Mouse (Mus musculus): ENCODE measurements around the gene Adra1b. TPM values are rescaled to one million over a fixed set of nuclear protein-coding genes. Genes with fewer than 3 reads are reported as not detected.

Adra1b gene
- 0.92 and 1.4 TPM in 2 replicates for polyA plus RNA-seq (2015; fragmentation: Nextera tagmentation; extraction: Ambion mirVana)

GRCm38 (mm10) chr11:43901051-43901654 lies at the start of gene Adra1b:
Gene Adra1b (minus strand): TSS chr11:43901210.
- no peaks in the 10 kb centered on the region for H3K36me3 ChIP-seq
- no peak within 1 kb of the TSS for H3K4me3 ChIP-seq
- 90% methylated on average over 6 of the region's 6 CpGs for WGBS
- no peak for ATAC-seq (replicated peaks)
- H3K9me3 ChIP-seq = no peaks in the 10 kb centered on the region
- H3K9ac ChIP-seq (replicated peaks) = no peak within 1 kb of the TSS
- H3K4me2 ChIP-seq (replicated peaks) = no peak within 1 kb of the TSS
- H3K4me1 ChIP-seq = no peaks in the 10 kb centered on the region
- no peak within 1 kb of the TSS for H3K27ac ChIP-seq (replicated peaks)
- no peaks in the 10 kb centered on the region for H3K27me3 ChIP-seq

- no peak overlapping the region for H3K4me3 ChIP-seq
- ATAC-seq (replicated peaks) = no peak
- no peaks in the 10 kb centered on the region for H3K36me3 ChIP-seq
- no peaks in the 10 kb centered on the region for H3K9me3 ChIP-seq
- H3K4me1 ChIP-seq = no peaks in the 10 kb centered on the region
- WGBS = 71% methylated on average over 1 of the region's 1 CpGs
- H3K27ac ChIP-seq (replicated peaks) = no peak overlapping the region
- H3K9ac ChIP-seq (replicated peaks) = no peak overlapping the region
- H3K27me3 ChIP-seq = no peaks in the 10 kb centered on the region
- no peak overlapping the region for H3K4me2 ChIP-seq (replicated peaks)
Observed at GRCm38 (mm10) chr11:43950274-43950673, 49.3 kb upstream of the Adra1b start.

GRCm38 (mm10) chr11:43943781-43944180 lies 42.8 kb upstream of the Adra1b start:
- H3K4me1 ChIP-seq = no peaks in the 10 kb centered on the region
- WGBS = 69% methylated on average over 2 of the region's 2 CpGs
- H3K27ac ChIP-seq (replicated peaks) = no peak overlapping the region
- H3K9ac ChIP-seq (replicated peaks) = no peak overlapping the region
- H3K9me3 ChIP-seq = no peaks in the 10 kb centered on the region
- no peak overlapping the region for H3K4me3 ChIP-seq
- no peak overlapping the region for H3K4me2 ChIP-seq (replicated peaks)
- ATAC-seq (replicated peaks) = no peak
- no peaks in the 10 kb centered on the region for H3K27me3 ChIP-seq
- H3K36me3 ChIP-seq = no peaks in the 10 kb centered on the region

GRCm38 (mm10) chr11:43943167-43943566 lies 42.2 kb upstream of the Adra1b start:
- H3K4me2 ChIP-seq (replicated peaks) = no peak overlapping the region
- H3K36me3 ChIP-seq = no peaks in the 10 kb centered on the region
- H3K4me1 ChIP-seq = no peaks in the 10 kb centered on the region
- H3K27ac ChIP-seq (replicated peaks) = no peak overlapping the region
- WGBS = 83% methylated on average over 1 of the region's 1 CpGs
- no peaks in the 10 kb centered on the region for H3K9me3 ChIP-seq
- no peaks in the 10 kb centered on the region for H3K27me3 ChIP-seq
- H3K4me3 ChIP-seq = no peak overlapping the region
- ATAC-seq (replicated peaks) = no peak
- H3K9ac ChIP-seq (replicated peaks) = no peak overlapping the region

- Histone ChIP-seq H3K4me2 (replicated peaks) (no peak overlapping the region), H3K4me3 (no peak overlapping the region)
- WGBS = 78% methylated on average over 6 of the region's 6 CpGs
Observed at GRCm38 (mm10) chr11:43940501-43941202, 39.6 kb upstream of the Adra1b start.

GRCm38 (mm10) chr11:43936023-43936422 lies 35.0 kb upstream of the Adra1b start:
- Histone ChIP-seq H3K9ac (replicated peaks) (no peak overlapping the region), H3K27ac (replicated peaks) (no peak overlapping the region), H3K4me2 (replicated peaks) (no peak overlapping the region), H3K4me1 (no peaks in the 10 kb centered on the region), H3K36me3 (no peaks in the 10 kb centered on the region), H3K27me3 (no peaks in the 10 kb centered on the region), H3K9me3 (no peaks in the 10 kb centered on the region), H3K4me3 (no peak overlapping the region)
- 94% methylated on average over 2 of the region's 2 CpGs for WGBS
- no peak for ATAC-seq (replicated peaks)

More at GRCm38 (mm10) chr11:43940501-43941202, 39.6 kb upstream of the Adra1b start:
- Histone ChIP-seq H3K27ac (replicated peaks) (no peak overlapping the region), H3K9me3 (no peaks in the 10 kb centered on the region), H3K27me3 (no peaks in the 10 kb centered on the region), H3K36me3 (no peaks in the 10 kb centered on the region), H3K4me1 (no peaks in the 10 kb centered on the region), H3K9ac (replicated peaks) (no peak overlapping the region)
- no peak for ATAC-seq (replicated peaks)

GRCm38 (mm10) chr11:43933480-43933879 lies 32.5 kb upstream of the Adra1b start:
- Histone ChIP-seq H3K27me3 (no peaks in the 10 kb centered on the region), H3K36me3 (no peaks in the 10 kb centered on the region), H3K4me2 (replicated peaks) (no peak overlapping the region), H3K9ac (replicated peaks) (no peak overlapping the region), H3K27ac (replicated peaks) (no peak overlapping the region), H3K4me1 (no peaks in the 10 kb centered on the region), H3K4me3 (no peak overlapping the region), H3K9me3 (no peaks in the 10 kb centered on the region)
- no peak for ATAC-seq (replicated peaks)
- 86% methylated on average over 6 of the region's 6 CpGs for WGBS

GRCm38 (mm10) chr11:43933000-43933399 lies 32.0 kb upstream of the Adra1b start:
- WGBS = 65% methylated on average over 4 of the region's 4 CpGs
- H3K4me2 ChIP-seq (replicated peaks) = no peak overlapping the region
- no peaks in the 10 kb centered on the region for H3K9me3 ChIP-seq
- peak; percentile 35; the same call in 1 of the 2 replicates for ATAC-seq (replicated peaks)
- no peaks in the 10 kb centered on the region for H3K4me1 ChIP-seq
- H3K27ac ChIP-seq (replicated peaks) = no peak overlapping the region
- no peaks in the 10 kb centered on the region for H3K36me3 ChIP-seq
- H3K27me3 ChIP-seq = no peaks in the 10 kb centered on the region
- no peak overlapping the region for H3K4me3 ChIP-seq
- H3K9ac ChIP-seq (replicated peaks) = no peak overlapping the region

GRCm38 (mm10) chr11:43930191-43930590 lies 29.2 kb upstream of the Adra1b start:
- H3K36me3 ChIP-seq = no peaks in the 10 kb centered on the region
- ATAC-seq (replicated peaks) = no peak
- H3K4me2 ChIP-seq (replicated peaks) = no peak overlapping the region
- no peak overlapping the region for H3K27ac ChIP-seq (replicated peaks)
- WGBS = 80% methylated on average over 2 of the region's 2 CpGs
- peaks cover 3% of the 10 kb centered on the region; the same call in 1 of the 2 replicates for H3K4me1 ChIP-seq
- H3K9ac ChIP-seq (replicated peaks) = no peak overlapping the region
- no peaks in the 10 kb centered on the region for H3K27me3 ChIP-seq
- no peaks in the 10 kb centered on the region for H3K9me3 ChIP-seq
- no peak overlapping the region for H3K4me3 ChIP-seq

- Histone ChIP-seq H3K4me2 (replicated peaks) (no peak overlapping the region), H3K27ac (replicated peaks) (no peak overlapping the region), H3K4me1 (peaks cover 3% of the 10 kb centered on the region; the same call in 1 of the 2 replicates), H3K4me3 (no peak overlapping the region), H3K36me3 (no peaks in the 10 kb centered on the region), H3K9ac (replicated peaks) (no peak overlapping the region), H3K27me3 (no peaks in the 10 kb centered on the region), H3K9me3 (no peaks in the 10 kb centered on the region)
- WGBS = 73% methylated on average over 5 of the region's 5 CpGs
- ATAC-seq (replicated peaks) = no peak
Observed at GRCm38 (mm10) chr11:43929706-43930105, 28.7 kb upstream of the Adra1b start.

GRCm38 (mm10) chr11:43929178-43929577 lies 28.2 kb upstream of the Adra1b start:
- Histone ChIP-seq H3K9ac (replicated peaks) (no peak overlapping the region), H3K36me3 (no peaks in the 10 kb centered on the region), H3K27me3 (no peaks in the 10 kb centered on the region), H3K4me2 (replicated peaks) (no peak overlapping the region), H3K27ac (replicated peaks) (no peak overlapping the region), H3K4me3 (no peak overlapping the region), H3K9me3 (no peaks in the 10 kb centered on the region), H3K4me1 (peaks cover 3% of the 10 kb centered on the region; the same call in 1 of the 2 replicates)
- no peak for ATAC-seq (replicated peaks)
- WGBS = 68% methylated on average over 5 of the region's 5 CpGs

GRCm38 (mm10) chr11:43927133-43927815 lies 26.3 kb upstream of the Adra1b start:
- ATAC-seq (replicated peaks) = no peak
- Histone ChIP-seq H3K36me3 (no peaks in the 10 kb centered on the region), H3K4me2 (replicated peaks) (no peak overlapping the region)

More at GRCm38 (mm10) chr11:43927133-43927815, 26.3 kb upstream of the Adra1b start:
- no peaks in the 10 kb centered on the region for H3K9me3 ChIP-seq
- no peak overlapping the region for H3K4me3 ChIP-seq
- WGBS = 82% methylated on average over 8 of the region's 8 CpGs
- H3K27me3 ChIP-seq = no peaks in the 10 kb centered on the region
- H3K27ac ChIP-seq (replicated peaks) = no peak overlapping the region
- H3K4me1 ChIP-seq = peaks cover 3% of the 10 kb centered on the region; the same call in 1 of the 2 replicates
- no peak overlapping the region for H3K9ac ChIP-seq (replicated peaks)
